Mouse (Mus musculus) CH12.LX (cell line): ENCODE results near the gene Pgm5. TPM values are rescaled to one million over a fixed set of nuclear protein-coding genes. Genes with fewer than 3 reads are reported as not detected.

Experiments
- polyA plus RNA-seq: library from polyadenylated mRNA; unstranded; fragments of >175 nt; gene quantifications from 2 replicates; pipeline ENCODE4 v1.2.1, GENCODE M21; 2012; ENCODE audit warnings: low read depth; ENCODE audit not compliant: insufficient read length
- total RNA-seq, 2 experiments: library from RNA; depleted of rRNA; stranded (reverse); fragments of 300-350 nt in 1 of 2; fragments of >200 nt in 1 of 2; gene quantifications; 2 replicates each; pipeline ENCODE4 v1.2.3; 2012 to 2014

Gene Pgm5
- total and polyA plus RNA-seq, 3 experiments = not detected

Other genes starting within 250 kb of the Pgm5 start
- not detected in 2 replicates for gene Tmem252, start 187.8 kb downstream of the Pgm5 start, total RNA-seq (2012; rRNA removed)
- not detected in 2 replicates for gene Tmem252, start 187.8 kb downstream of the Pgm5 start, total RNA-seq (2014; rRNA removed)
- not detected in 2 replicates for gene Tmem252, start 187.8 kb downstream of the Pgm5 start, polyA plus RNA-seq
- 154 and 205 TPM in 2 replicates for gene Gm10053, start 13.8 kb upstream of the Pgm5 start, total RNA-seq (2012; rRNA removed)
- 315 and 357 TPM in 2 replicates for gene Gm10053, start 13.8 kb upstream of the Pgm5 start, total RNA-seq (2014; rRNA removed)
- 230 and 314 TPM in 2 replicates for gene Gm10053, start 13.8 kb upstream of the Pgm5 start, polyA plus RNA-seq
- not detected in 2 replicates for gene Foxd4, start 39.3 kb upstream of the Pgm5 start, total RNA-seq (2012; rRNA removed)
- gene Foxd4, start 39.3 kb upstream of the Pgm5 start, total RNA-seq (2014; rRNA removed) = not detected in 2 replicates
- not detected in 2 replicates for gene Foxd4, start 39.3 kb upstream of the Pgm5 start, polyA plus RNA-seq
- gene Cbwd1, start 99.8 kb upstream of the Pgm5 start, total RNA-seq (2012; rRNA removed) = 21.6 and 27.2 TPM in 2 replicates
- 50.9 and 59.5 TPM in 2 replicates for gene Cbwd1, start 99.8 kb upstream of the Pgm5 start, total RNA-seq (2014; rRNA removed)
- gene Cbwd1, start 99.8 kb upstream of the Pgm5 start, polyA plus RNA-seq = 26.3 and 29.5 TPM in 2 replicates
- gene Dock8, start 137.7 kb upstream of the Pgm5 start, total RNA-seq (2012; rRNA removed) = 22.4 and 26.4 TPM in 2 replicates
- 9.8 and 13.6 TPM in 2 replicates for gene Dock8, start 137.7 kb upstream of the Pgm5 start, total RNA-seq (2014; rRNA removed)
- 33.9 and 37.5 TPM in 2 replicates for gene Dock8, start 137.7 kb upstream of the Pgm5 start, polyA plus RNA-seq